Mouse (Mus musculus) forebrain, embryonic 11.5 days (tissue): Measurements from ENCODE around the gene Chrng. TPM values are rescaled to one million over a fixed set of nuclear protein-coding genes. Genes with fewer than 3 reads are reported as not detected.

Experiments used
- ATAC-seq: fragments of 200-750 bp; cut with Nextera tagmentation; replicated peaks from 2 replicates; pipeline ENCODE4 v1.8.0; 2017; ENCODE audit warnings: moderate TSS enrichment; ENCODE audit not compliant: low FRiP score
- DNase-seq: peaks from one replicate; pipeline ENCODE4 v3.0.0-alpha.2; 2017; ENCODE audit warnings: low spot score
- H3K27ac ChIP-seq: fragments of 300-500 bp; sonication (generic); 2 replicates; pipeline ENCODE4 v1.5.1; 2014; ENCODE audit warnings: low read depth, low read length
- H3K27me3 ChIP-seq: fragments of 300-500 bp; sonication (generic); 2 replicates; pipeline ENCODE4 v1.6.1; 2014; ENCODE audit warnings: mild to moderate bottlenecking, low read length, mixed read lengths; ENCODE audit not compliant: control insufficient read depth, insufficient read depth
- H3K36me3 ChIP-seq: fragments of 300-500 bp; sonication (generic); 2 replicates; pipeline ENCODE4 v1.6.1; 2014; ENCODE audit warnings: mild to moderate bottlenecking, low read length, moderate library complexity, mixed read lengths; ENCODE audit not compliant: control insufficient read depth, insufficient read depth
- H3K4me1 ChIP-seq: fragments of 300-500 bp; sonication (generic); replicated peaks from 2 replicates; pipeline ENCODE4 v1.6.1; 2014; ENCODE audit warnings: low read length, mixed read lengths; ENCODE audit not compliant: control insufficient read depth, insufficient read depth
- H3K4me2 ChIP-seq: fragments of 300-500 bp; sonication (generic); 2 replicates; pipeline ENCODE4 v1.6.1; 2014; ENCODE audit warnings: low read depth, mild to moderate bottlenecking, low read length, moderate library complexity, mixed read lengths; ENCODE audit not compliant: severe bottlenecking
- H3K4me3 ChIP-seq: fragments of 300-500 bp; sonication (generic); 2 replicates; pipeline ENCODE4 v1.5.1; 2014; ENCODE audit warnings: low read depth, low read length
- H3K9ac ChIP-seq: fragments of 300-500 bp; sonication (generic); 2 replicates; pipeline ENCODE4 v1.6.1; 2014; ENCODE audit warnings: low read length
- H3K9me3 ChIP-seq: fragments of 300-500 bp; sonication (generic); 2 replicates; pipeline ENCODE4 v1.6.1; 2016; ENCODE audit warnings: low read length, mixed read lengths; ENCODE audit not compliant: control insufficient read depth
- WGBS: fragments of 180-500 bp; shearing (Covaris S2); extraction: QIAGEN DNeasy Blood & Tissue Kit; methylation state at CpG from one replicate; pipeline ENCODE4 v1.1.7; 2014; 5-methylcytosine and 5-hydroxymethylcytosine counted together
- polyA plus RNA-seq: library from polyadenylated mRNA; unstranded; fragments of >200 nt; fragmentation: Nextera tagmentation; extraction: Ambion mirVana; gene quantifications from 2 replicates; pipeline ENCODE4 v1.2.1, GENCODE M21; 2014

Gene Chrng
- 0.23 TPM in 1 of 2 replicates, not detected in the other for polyA plus RNA-seq

GRCm38 (mm10) chr1:87204465-87204864 is at the start of gene Chrng:
Chrng (plus strand) TSS chr1:87204657.
- no peaks in the 10 kb centered on the region for H3K36me3 ChIP-seq
- no peak within 1 kb of the TSS for H3K4me2 ChIP-seq
- WGBS: 88% methylated on average over 7 of the region's 7 CpGs
- no peak within 1 kb of the TSS for H3K9ac ChIP-seq
- no peak within 1 kb of the TSS for H3K4me3 ChIP-seq
- H3K9me3 ChIP-seq: no peaks in the 10 kb centered on the region
- no peak for DNase-seq
- no peak for ATAC-seq
- no peak within 1 kb of the TSS for H3K27ac ChIP-seq
- 0 out of 2 replicates have a peak, but pooled peaks cover 2% of the 10 kb centered on the region for H3K4me1 ChIP-seq
- H3K27me3 ChIP-seq: no peaks in the 10 kb centered on the region; the same call in 1 of the 2 replicates

GRCm38 (mm10) chr1:87155531-87156198 is 48.8 kb upstream of the Chrng start:
- ATAC-seq (peak; percentile 24), DNase-seq (peak; percentile 79)
- under 1% methylated on average over 31 of the region's 56 CpGs for WGBS
- peaks cover 71% of the 10 kb centered on the region for H3K27me3 ChIP-seq
- H3K9me3 ChIP-seq: no peaks in the 10 kb centered on the region
- H3K9ac ChIP-seq: peak overlapping the region; percentile 52
- H3K27ac ChIP-seq: no peak overlapping the region
- H3K4me1 ChIP-seq: peaks cover 17% of the 10 kb centered on the region
- peak overlapping the region; percentile 66 for H3K4me2 ChIP-seq
- no peaks in the 10 kb centered on the region for H3K36me3 ChIP-seq
- peak overlapping the region; percentile 37 for H3K4me3 ChIP-seq

- no peaks in the 10 kb centered on the region for H3K9me3 ChIP-seq
- H3K27me3 ChIP-seq: peaks cover 71% of the 10 kb centered on the region
- no peak for DNase-seq
- H3K4me2 ChIP-seq: peak within 1 kb of the TSS; percentile 66
- WGBS: 1% methylated on average over 11 of the region's 12 CpGs
- H3K4me1 ChIP-seq: peaks cover 17% of the 10 kb centered on the region
- peak within 1 kb of the TSS; percentile 52 for H3K9ac ChIP-seq
- no peak within 1 kb of the TSS for H3K27ac ChIP-seq
- H3K4me3 ChIP-seq: peak within 1 kb of the TSS; percentile 37
- H3K36me3 ChIP-seq: no peaks in the 10 kb centered on the region
- ATAC-seq: peak; percentile 24
Measured at GRCm38 (mm10) chr1:87156199-87156587, 48.3 kb upstream of the Chrng start, which contains the start of gene Ecel1. Ecel1 (minus strand) TSS chr1:87156521.

- ATAC-seq (no peak), DNase-seq (no peak)
- Histone ChIP-seq H3K9me3 (no peaks in the 10 kb centered on the region), H3K27me3 (peaks cover 40% of the 10 kb centered on the region), H3K9ac (no peak overlapping the region), H3K27ac (no peak overlapping the region), H3K4me2 (no peak overlapping the region), H3K4me3 (no peak overlapping the region), H3K36me3 (no peaks in the 10 kb centered on the region), H3K4me1 (peaks cover 9% of the 10 kb centered on the region)
- WGBS: 82% methylated on average over 3 of the region's 3 CpGs
Measured at GRCm38 (mm10) chr1:87159396-87159795, 45.1 kb upstream of the Chrng start.

- DNase-seq: no peak
- H3K4me2 ChIP-seq: no peak overlapping the region
- ATAC-seq: peak; percentile 49; the same call in 1 of the 2 replicates
- no peaks in the 10 kb centered on the region; the same call in 1 of the 2 replicates for H3K27me3 ChIP-seq
- no peaks in the 10 kb centered on the region for H3K4me1 ChIP-seq
- H3K9ac ChIP-seq: no peak overlapping the region
- WGBS: 53% methylated on average over 11 of the region's 11 CpGs
- H3K4me3 ChIP-seq: no peak overlapping the region
- no peak overlapping the region for H3K27ac ChIP-seq
- H3K36me3 ChIP-seq: no peaks in the 10 kb centered on the region
- H3K9me3 ChIP-seq: no peaks in the 10 kb centered on the region
Measured at GRCm38 (mm10) chr1:87164164-87164795, 40.2 kb upstream of the Chrng start.

- WGBS: 48% methylated on average over 9 of the region's 9 CpGs
- Histone ChIP-seq H3K9me3 (no peaks in the 10 kb centered on the region), H3K4me3 (no peak overlapping the region), H3K4me1 (no peaks in the 10 kb centered on the region), H3K27ac (no peak overlapping the region), H3K36me3 (no peaks in the 10 kb centered on the region), H3K9ac (no peak overlapping the region), H3K4me2 (no peak overlapping the region), H3K27me3 (no peaks in the 10 kb centered on the region; the same call in 1 of the 2 replicates)
- DNase-seq (no peak), ATAC-seq (peak; percentile 29; the same call in 1 of the 2 replicates)
Measured at GRCm38 (mm10) chr1:87164796-87165184, 39.7 kb upstream of the Chrng start.

GRCm38 (mm10) chr1:87170458-87170857 is 34.0 kb upstream of the Chrng start:
- DNase-seq: peak; percentile 62

GRCm38 (mm10) chr1:87171312-87171711 is 33.1 kb upstream of the Chrng start:
- no peak overlapping the region for H3K27ac ChIP-seq
- DNase-seq (no peak), ATAC-seq (no peak)
- 0 out of 2 replicates have a peak, but pooled peaks cover 7% of the 10 kb centered on the region for H3K4me1 ChIP-seq
- no peaks in the 10 kb centered on the region; the same call in none of the 2 replicates for H3K27me3 ChIP-seq
- WGBS: 97% methylated on average over 1 of the region's 1 CpGs
- H3K9me3 ChIP-seq: no peaks in the 10 kb centered on the region
- H3K4me2 ChIP-seq: no peak overlapping the region
- H3K36me3 ChIP-seq: no peaks in the 10 kb centered on the region
- no peak overlapping the region for H3K4me3 ChIP-seq
- no peak overlapping the region for H3K9ac ChIP-seq

More at GRCm38 (mm10) chr1:87170458-87170857, 34.0 kb upstream of the Chrng start:
- ATAC-seq: peak; percentile 15; the same call in 1 of the 2 replicates
- H3K4me1 ChIP-seq: 0 out of 2 replicates have a peak, but pooled peaks cover 7% of the 10 kb centered on the region
- no peaks in the 10 kb centered on the region; the same call in none of the 2 replicates for H3K27me3 ChIP-seq
- no peaks in the 10 kb centered on the region for H3K9me3 ChIP-seq
- no peak overlapping the region for H3K27ac ChIP-seq
- WGBS: 8% methylated on average over 19 of the region's 19 CpGs
- peak overlapping the region; percentile 23 for H3K9ac ChIP-seq
- no peaks in the 10 kb centered on the region for H3K36me3 ChIP-seq
- H3K4me3 ChIP-seq: no peak overlapping the region
- H3K4me2 ChIP-seq: 0 out of 2 replicates have a peak overlapping the region, but pooled peaks have one; percentile 11
